Mouse (Mus musculus) MEL (cell line): ENCODE data around the gene 1110008L16Rik. TPM values are rescaled to one million over a fixed set of nuclear protein-coding genes. Genes with fewer than 3 reads are reported as not detected.

ENCODE experiments used
- DNase-seq: peaks from one replicate; pipeline ENCODE4 v3.0.0; 2011; ENCODE audit warnings: low read depth, low spot score
- H3K27ac ChIP-seq: 2 replicates; pipeline ENCODE4 v1.5.1; 2012; ENCODE audit warnings: low read depth, mild to moderate bottlenecking, control low read depth, low read length, moderate library complexity; ENCODE audit not compliant: control insufficient read depth
- H3K27me3 ChIP-seq, 2 experiments: fragments of 150-350 bp in 1 of 2; sonication (generic) in 1 of 2; 2 replicates each; pipeline ENCODE4 v1.6.1; 2012; ENCODE audit warnings: low read length in 2 of 2, mild to moderate bottlenecking in 2 of 2, improper control_type of control experiment in 1 of 2, moderate library complexity in 1 of 2; ENCODE audit not compliant: insufficient read depth in 2 of 2, control insufficient read depth in 1 of 2
- H3K36me3 ChIP-seq, 2 experiments: 2 replicates each; pipeline ENCODE4 v1.6.1; 2012 to 2014; ENCODE audit warnings: low read length in 2 of 2, improper control_type of control experiment in 1 of 2, inconsistent platforms in 1 of 2, mild to moderate bottlenecking in 1 of 2; ENCODE audit not compliant: insufficient read depth in 2 of 2, control insufficient read depth in 1 of 2
- H3K4me1 ChIP-seq, 2 experiments: fragments of 150-350 bp in 1 of 2; sonication (generic) in 1 of 2; 2 replicates each; pipeline ENCODE4 v1.6.1; 2012; ENCODE audit warnings: low read length in 2 of 2, improper control_type of control experiment in 1 of 2, mild to moderate bottlenecking in 1 of 2; ENCODE audit not compliant: insufficient read depth in 2 of 2, control insufficient read depth in 1 of 2
- H3K4me3 ChIP-seq, 2 experiments: fragments of 150-350 bp in 1 of 2; sonication (generic) in 1 of 2; 2 replicates each; pipeline ENCODE4 v1.5.1; 2012; ENCODE audit warnings: low read depth in 2 of 2, low read length in 2 of 2, mild to moderate bottlenecking in 2 of 2, moderate library complexity in 2 of 2, control low read depth in 1 of 2, improper control_type of control experiment in 1 of 2; ENCODE audit not compliant: control insufficient read depth in 1 of 2, insufficient read depth in 1 of 2
- H3K79me2 ChIP-seq: 2 replicates; pipeline ENCODE4 v1.6.1; 2012; ENCODE audit warnings: mild to moderate bottlenecking, low read length, moderate library complexity; ENCODE audit not compliant: control insufficient read depth, poor library complexity, insufficient read depth
- H3K9ac ChIP-seq: 2 replicates; pipeline ENCODE4 v1.6.1; 2012; ENCODE audit warnings: low read depth, mild to moderate bottlenecking, control low read depth, low read length, moderate library complexity; ENCODE audit not compliant: control insufficient read depth, poor library complexity, severe bottlenecking
- H3K9me3 ChIP-seq: fragments of 150-350 bp; sonication (generic); replicated peaks from 2 replicates; pipeline ENCODE4 v1.6.1; 2012; ENCODE audit warnings: mild to moderate bottlenecking, low read length, improper control_type of control experiment, moderate library complexity; ENCODE audit not compliant: insufficient read depth
- BHLHE40 ChIP-seq: IDR thresholded peaks from 2 replicates; pipeline ENCODE4 v1.6.1; 2012; ENCODE audit warnings: low read depth, mild to moderate bottlenecking, inconsistent platforms, low read length, improper control_type of control experiment, borderline replicate concordance
- CHD1 ChIP-seq: IDR thresholded peaks from 2 replicates; pipeline ENCODE4 v1.6.1; 2012; ENCODE audit warnings: low read depth, mild to moderate bottlenecking, inconsistent platforms, low read length, improper control_type of control experiment
- CHD2 ChIP-seq: IDR thresholded peaks from 2 replicates; pipeline ENCODE4 v1.6.1; 2011; ENCODE audit warnings: low read length, improper control_type of control experiment
- CTCF ChIP-seq, 3 experiments: IDR thresholded peaks in 2 of 3; conservative IDR thresholded peaks in 1 of 3; 2 replicates each; pipeline ENCODE4 v1.5.1; 2011 to 2012; ENCODE audit warnings: low read length in 3 of 3, low read depth in 2 of 3, mild to moderate bottlenecking in 2 of 3, improper control_type of control experiment in 1 of 3, inconsistent platforms in 1 of 3, mixed read lengths in 1 of 3, moderate library complexity in 1 of 3; ENCODE audit not compliant: control insufficient read depth in 1 of 3, insufficient read depth in 1 of 3, poor library complexity in 1 of 3, severe bottlenecking in 1 of 3
- ELF1 ChIP-seq: IDR thresholded peaks from 2 replicates; pipeline ENCODE4 v1.6.1; 2014; ENCODE audit warnings: low read depth, mild to moderate bottlenecking, inconsistent platforms, low read length, improper control_type of control experiment, moderate library complexity
- EP300 ChIP-seq, 2 experiments: IDR thresholded peaks; 2 replicates each; pipeline ENCODE4 v1.6.1; 2011; ENCODE audit warnings: improper control_type of control experiment in 2 of 2, low read length in 2 of 2, low read depth in 1 of 2, mild to moderate bottlenecking in 1 of 2
- ETS1 ChIP-seq: IDR thresholded peaks from 2 replicates; pipeline ENCODE4 v1.6.1; 2012; ENCODE audit warnings: low read depth, mild to moderate bottlenecking, inconsistent platforms, low read length, improper control_type of control experiment, moderate library complexity
- GABPA ChIP-seq: IDR thresholded peaks from 2 replicates; pipeline ENCODE4 v1.6.1; 2012; ENCODE audit warnings: low read depth, mild to moderate bottlenecking, inconsistent platforms, low read length, improper control_type of control experiment, moderate library complexity
- GATA1 ChIP-seq: IDR thresholded peaks from 2 replicates; pipeline ENCODE4 v1.6.1; 2011; ENCODE audit warnings: low read depth, low read length, improper control_type of control experiment
- HCFC1 ChIP-seq: IDR thresholded peaks from 2 replicates; pipeline ENCODE4 v1.6.1; 2012; ENCODE audit warnings: low read depth, mild to moderate bottlenecking, inconsistent platforms, low read length, improper control_type of control experiment, moderate library complexity
- JUND ChIP-seq: IDR thresholded peaks from 2 replicates; pipeline ENCODE4 v1.6.1; 2011; ENCODE audit warnings: low read depth, mild to moderate bottlenecking, improper control_type of control experiment, low read length
- KAT2A ChIP-seq: conservative IDR thresholded peaks from 2 replicates; pipeline ENCODE4 v1.6.1; 2012; ENCODE audit warnings: low read depth, low read length, improper control_type of control experiment, inconsistent platforms
- MAFK ChIP-seq: IDR thresholded peaks from 2 replicates; pipeline ENCODE4 v1.6.1; 2011; ENCODE audit warnings: low read depth, mild to moderate bottlenecking, low read length, improper control_type of control experiment, borderline replicate concordance
- MAX ChIP-seq: IDR thresholded peaks from 2 replicates; pipeline ENCODE4 v1.6.1; 2011; ENCODE audit warnings: low read length, improper control_type of control experiment
- MAZ ChIP-seq: IDR thresholded peaks from 2 replicates; pipeline ENCODE4 v1.6.1; 2012; ENCODE audit warnings: low read depth, mild to moderate bottlenecking, inconsistent platforms, low read length, improper control_type of control experiment
- MEF2A ChIP-seq: IDR thresholded peaks from 2 replicates; pipeline ENCODE4 v1.6.1; 2014; ENCODE audit warnings: low read depth, mild to moderate bottlenecking, inconsistent platforms, low read length, improper control_type of control experiment; ENCODE audit not compliant: poor library complexity, insufficient replicate concordance, severe bottlenecking; ENCODE audit errors: extremely low read depth
- MXI1 ChIP-seq: IDR thresholded peaks from 2 replicates; pipeline ENCODE4 v1.6.1; 2011; ENCODE audit warnings: mild to moderate bottlenecking, low read depth, low read length, improper control_type of control experiment
- MYB ChIP-seq: IDR thresholded peaks from 2 replicates; pipeline ENCODE4 v1.6.1; 2011; ENCODE audit warnings: mild to moderate bottlenecking, low read depth, low read length, improper control_type of control experiment
- MYC ChIP-seq: IDR thresholded peaks from 2 replicates; pipeline ENCODE4 v1.6.1; 2011; ENCODE audit warnings: low read depth, mild to moderate bottlenecking, low read length, improper control_type of control experiment, moderate library complexity
- NELFE ChIP-seq: IDR thresholded peaks from 2 replicates; pipeline ENCODE4 v1.6.1; 2011; ENCODE audit warnings: low read depth, low read length, improper control_type of control experiment
- NRF1 ChIP-seq: IDR thresholded peaks from 2 replicates; pipeline ENCODE4 v1.6.1; 2014; ENCODE audit warnings: low read depth, mild to moderate bottlenecking, inconsistent platforms, low read length, improper control_type of control experiment, moderate library complexity; ENCODE audit not compliant: poor library complexity, insufficient read depth, severe bottlenecking
- POLR2A ChIP-seq, 2 experiments: IDR thresholded peaks; 2 replicates each; pipeline ENCODE4 v1.6.1; 2011 to 2012; ENCODE audit warnings: low read length in 2 of 2, mild to moderate bottlenecking in 2 of 2, control low read depth in 1 of 2, improper control_type of control experiment in 1 of 2, low read depth in 1 of 2, moderate library complexity in 1 of 2; ENCODE audit not compliant: control insufficient read depth in 1 of 2, insufficient read depth in 1 of 2, poor library complexity in 1 of 2
- POLR2AphosphoS2 ChIP-seq: IDR thresholded peaks from 2 replicates; pipeline ENCODE4 v1.6.1; 2011; ENCODE audit warnings: low read length, improper control_type of control experiment
- POLR2AphosphoS5 ChIP-seq: IDR thresholded peaks from 2 replicates; pipeline ENCODE4 v1.6.1; 2012; ENCODE audit warnings: low read depth, borderline replicate concordance, mild to moderate bottlenecking, inconsistent platforms, low read length, moderate library complexity, mixed read lengths
- RAD21 ChIP-seq: IDR thresholded peaks from 2 replicates; pipeline ENCODE4 v1.6.1; 2011; ENCODE audit warnings: mild to moderate bottlenecking, low read depth, low read length, improper control_type of control experiment
- RCOR1 ChIP-seq: IDR thresholded peaks from 2 replicates; pipeline ENCODE4 v1.6.1; 2012; ENCODE audit warnings: low read depth, mild to moderate bottlenecking, inconsistent platforms, low read length, improper control_type of control experiment
- SIN3A ChIP-seq: IDR thresholded peaks from 2 replicates; pipeline ENCODE4 v1.6.1; 2012; ENCODE audit warnings: low read length, improper control_type of control experiment, inconsistent platforms
- SMC3 ChIP-seq: IDR thresholded peaks from 2 replicates; pipeline ENCODE4 v1.6.1; 2011; ENCODE audit warnings: low read depth, low read length, improper control_type of control experiment
- TAL1 ChIP-seq: IDR thresholded peaks from 2 replicates; pipeline ENCODE4 v1.6.1; 2012; ENCODE audit warnings: mild to moderate bottlenecking, inconsistent platforms, low read length, moderate library complexity, mixed read lengths
- TBP ChIP-seq: IDR thresholded peaks from 2 replicates; pipeline ENCODE4 v1.8.0; 2011; ENCODE audit warnings: low read depth, low read length, improper control_type of control experiment
- TCF12 ChIP-seq: IDR thresholded peaks from 2 replicates; pipeline ENCODE4 v1.6.1; 2014; ENCODE audit warnings: low read depth, mild to moderate bottlenecking, inconsistent platforms, low read length, improper control_type of control experiment, moderate library complexity
- UBTF ChIP-seq: IDR thresholded peaks from 2 replicates; pipeline ENCODE4 v1.6.1; 2012; ENCODE audit warnings: low read depth, mild to moderate bottlenecking, inconsistent platforms, low read length, improper control_type of control experiment, moderate library complexity, borderline replicate concordance; ENCODE audit not compliant: insufficient read depth
- USF1 ChIP-seq: IDR thresholded peaks from 2 replicates; pipeline ENCODE4 v1.6.1; 2014; ENCODE audit warnings: low read depth, mild to moderate bottlenecking, inconsistent platforms, low read length, improper control_type of control experiment, moderate library complexity
- USF2 ChIP-seq, 2 experiments: IDR thresholded peaks; 2 replicates each; pipeline ENCODE4 v1.6.1; 2011 to 2012; ENCODE audit warnings: improper control_type of control experiment in 2 of 2, low read length in 2 of 2, borderline replicate concordance in 1 of 2, inconsistent platforms in 1 of 2, low read depth in 1 of 2, mild to moderate bottlenecking in 1 of 2; ENCODE audit not compliant: insufficient read depth in 1 of 2
- ZC3H11A ChIP-seq: IDR thresholded peaks from 2 replicates; pipeline ENCODE4 v1.6.1; 2012; ENCODE audit warnings: low read depth, mild to moderate bottlenecking, inconsistent platforms, low read length, improper control_type of control experiment
- ZKSCAN1 ChIP-seq: IDR thresholded peaks from 2 replicates; pipeline ENCODE4 v1.6.1; 2012; ENCODE audit warnings: low read depth, mild to moderate bottlenecking, inconsistent platforms, low read length, improper control_type of control experiment, moderate library complexity
- ZNF384 ChIP-seq: IDR thresholded peaks from 2 replicates; pipeline ENCODE4 v1.6.1; 2012; ENCODE audit warnings: low read depth, mild to moderate bottlenecking, inconsistent platforms, low read length, improper control_type of control experiment
- polyA plus RNA-seq, 2 experiments: library from polyadenylated mRNA; stranded (reverse) in 1 of 2; unstranded in 1 of 2; fragments of >175 nt in 1 of 2; fragments of >200 nt in 1 of 2; gene quantifications; 2 replicates each; pipeline versions ENCODE4 v1.2.1 to v1.2.4; 2012; ENCODE audit warnings: low replicate concordance in 2 of 2, low read depth in 1 of 2; ENCODE audit not compliant: insufficient read length in 2 of 2, insufficient read depth in 1 of 2, missing spikeins in 1 of 2
- total RNA-seq: library from RNA; depleted of rRNA; stranded (reverse); fragments of 300-350 nt; gene quantifications from 2 replicates; pipeline ENCODE4 v1.2.3, GENCODE M21; 2012

Gene 1110008L16Rik
- total and polyA plus RNA-seq, 3 experiments, result 24.9 to 26.2 TPM; not detected in 1

DNA sequence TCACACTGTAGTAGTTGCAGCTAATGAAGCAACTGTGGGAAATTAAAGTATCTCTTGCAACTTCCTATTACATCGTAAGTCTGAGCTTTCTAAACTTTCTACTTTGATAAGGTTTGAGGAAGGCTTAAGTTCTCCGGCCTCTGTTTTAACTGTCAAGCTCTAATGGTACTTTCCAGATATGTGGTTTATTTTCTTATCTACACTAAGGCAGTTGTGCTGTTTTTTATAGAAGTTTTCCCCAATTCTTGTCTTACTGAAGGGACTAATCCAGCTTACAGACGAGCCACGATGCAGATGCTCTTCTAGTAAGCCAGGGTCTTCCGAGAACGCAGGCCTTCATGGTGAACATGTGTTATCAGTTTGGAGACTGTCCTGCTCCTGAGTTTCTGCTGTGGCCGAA lies 30.0 kb downstream of the 1110008L16Rik start:
- H3K4me1 ChIP-seq, result peaks cover 30 to 40% of the 10 kb centered on the region in 2 experiments
- H3K27me3 ChIP-seq, result no peaks in the 10 kb centered on the region
- peak overlapping the region; percentile 0 to 13; a peak in 2 of 4 replicates for H3K4me3 ChIP-seq
- H3K79me2 ChIP-seq, result no peaks in the 10 kb centered on the region
- no peaks in the 10 kb centered on the region for H3K9me3 ChIP-seq
- peak overlapping the region; percentile 98 for H3K27ac ChIP-seq
- H3K36me3 ChIP-seq, result peaks cover 4 to 42% of the 10 kb centered on the region in 2 experiments; a peak in 3 of 4 replicates
- H3K9ac ChIP-seq, result peak overlapping the region; percentile 3; the same call in 1 of the 2 replicates
- peak; percentile 90 for DNase-seq
- no peak for TF ChIP-seq CHD2
- no peak for TF ChIP-seq POLR2A (IDR thresholded peaks at IDR 0.05; ENCODE audit: control insufficient read depth in 1 of 2, insufficient read depth in 1 of 2, low read depth in 1 of 2, low read length in 2 of 2, poor library complexity in 1 of 2)
- TF ChIP-seq GATA1, result peak; percentile 98
- TF ChIP-seq GABPA, result no peak
- TF ChIP-seq TAL1, result peak; percentile 90
- no peak for TF ChIP-seq USF2 (IDR thresholded peaks at IDR 0.05; ENCODE audit: borderline replicate concordance in 1 of 2, insufficient read depth in 1 of 2, low read depth in 1 of 2, low read length in 2 of 2)
- TF ChIP-seq HCFC1, result peak; percentile 44; the same call in 1 of the 2 replicates
- TF ChIP-seq MAX, result peak; percentile 63; the same call in 1 of the 2 replicates
- peak; percentile 96 for TF ChIP-seq RCOR1
- peak; percentile 55 for TF ChIP-seq ELF1
- no peak for TF ChIP-seq CTCF (IDR thresholded peaks at IDR 0.05 in 2 of 3, conservative IDR thresholded peaks at IDR 0.05 in 1 of 3; ENCODE audit: control insufficient read depth in 1 of 3, insufficient read depth in 1 of 3, low read depth in 2 of 3, low read length in 3 of 3, poor library complexity in 1 of 3, severe bottlenecking in 1 of 3)
- TF ChIP-seq ZKSCAN1, result no peak
- TF ChIP-seq NELFE, result no peak
- TF ChIP-seq TCF12, result peak; percentile 97
- TF ChIP-seq SMC3, result no peak
- peak; percentile 63 for TF ChIP-seq MXI1
- TF ChIP-seq ZC3H11A, result no peak
- TF ChIP-seq POLR2AphosphoS2, result no peak
- no peak for TF ChIP-seq POLR2AphosphoS5
- no peak for TF ChIP-seq USF1
- TF ChIP-seq JUND, result peak; percentile 60; the same call in 1 of the 2 replicates
- peak; percentile 49 for TF ChIP-seq KAT2A
- TF ChIP-seq MAZ, result peak; percentile 38; the same call in 1 of the 2 replicates
- TF ChIP-seq MYB, result peak; percentile 94
- TF ChIP-seq RAD21, result no peak
- no peak for TF ChIP-seq NRF1
- peak; percentile 45; the same call in 1 of the 2 replicates for TF ChIP-seq TBP
- no peak for TF ChIP-seq UBTF
- TF ChIP-seq ETS1, result peak; percentile 97
- peak; percentile 100 for TF ChIP-seq EP300 (IDR thresholded peaks at IDR 0.05; ENCODE audit: low read depth in 1 of 2, low read length in 2 of 2)
- TF ChIP-seq CHD1, result peak; percentile 37; the same call in 1 of the 2 replicates
- TF ChIP-seq MAFK, result peak; percentile 67; the same call in 1 of the 2 replicates
- TF ChIP-seq SIN3A, result peak; percentile 94
- peak; percentile 94 for TF ChIP-seq ZNF384
- TF ChIP-seq MYC, result peak; percentile 87
- peak; percentile 82; the same call in 1 of the 2 replicates for TF ChIP-seq MEF2A
- peak; percentile 70 for TF ChIP-seq BHLHE40
